Mouse (Mus musculus) limb, embryonic 14.5 days (tissue): ENCODE data around the gene 1700057G04Rik. TPM values are rescaled to one million over a fixed set of nuclear protein-coding genes. Genes with fewer than 3 reads are reported as not detected.

Source experiments
- ATAC-seq: fragments of 200-750 bp; cut with Nextera tagmentation; 2 replicates; pipeline ENCODE4 v1.8.0; 2017; ENCODE audit warnings: low read depth, moderate number of reproducible peaks, moderate TSS enrichment; ENCODE audit not compliant: low FRiP score
- DNase-seq: peaks from one replicate; pipeline ENCODE4 v3.0.0-alpha.2; 2015; ENCODE audit warnings: low spot score
- H3K27ac ChIP-seq: fragments of 300-500 bp; sonication (generic); replicated peaks from 2 replicates; pipeline ENCODE4 v1.5.1; 2014; ENCODE audit warnings: low read depth, mild to moderate bottlenecking, low read length, moderate library complexity, mixed read lengths
- H3K27me3 ChIP-seq: fragments of 300-500 bp; sonication (generic); 2 replicates; pipeline ENCODE4 v1.6.1; 2014; ENCODE audit warnings: low read length, mixed read lengths; ENCODE audit not compliant: control insufficient read depth, insufficient read depth
- H3K36me3 ChIP-seq: fragments of 300-500 bp; sonication (generic); 2 replicates; pipeline ENCODE4 v1.6.1; 2014; ENCODE audit warnings: mild to moderate bottlenecking, low read length, moderate library complexity, mixed read lengths; ENCODE audit not compliant: control insufficient read depth, insufficient read depth
- H3K4me1 ChIP-seq: fragments of 300-500 bp; sonication (generic); 2 replicates; pipeline ENCODE4 v1.6.1; 2014; ENCODE audit warnings: antibody characterized with exemption, low read length, mixed read lengths; ENCODE audit not compliant: control insufficient read depth, insufficient read depth
- H3K4me2 ChIP-seq: fragments of 300-500 bp; sonication (generic); replicated peaks from 2 replicates; pipeline ENCODE4 v1.6.1; 2014; ENCODE audit warnings: low read depth, mild to moderate bottlenecking, low read length, moderate library complexity; ENCODE audit not compliant: severe bottlenecking
- H3K4me3 ChIP-seq: fragments of 300-500 bp; sonication (generic); replicated peaks from 2 replicates; pipeline ENCODE4 v1.5.1; 2014; ENCODE audit warnings: low read length
- H3K9ac ChIP-seq: fragments of 300-500 bp; sonication (generic); 2 replicates; pipeline ENCODE4 v1.6.1; 2014; ENCODE audit warnings: mild to moderate bottlenecking, low read depth, low read length, moderate library complexity; ENCODE audit not compliant: severe bottlenecking
- H3K9me3 ChIP-seq: fragments of 300-500 bp; sonication (generic); 2 replicates; pipeline ENCODE4 v1.6.1; 2016; ENCODE audit warnings: low read length; ENCODE audit not compliant: control insufficient read depth
- POLR2A ChIP-seq: fragments of 200-500 bp; IDR thresholded peaks from 2 replicates; pipeline ENCODE4 v1.8.0; 2012; ENCODE audit warnings: inconsistent platforms, mild to moderate bottlenecking, moderate library complexity, borderline replicate concordance; ENCODE audit not compliant: insufficient read depth, insufficient read length; ENCODE audit errors: extremely low read depth
- WGBS: fragments of 180-500 bp; shearing (Covaris S2); extraction: QIAGEN DNeasy Blood & Tissue Kit; methylation state at CpG from one replicate; pipeline ENCODE4 v1.1.7; 2014; 5-methylcytosine and 5-hydroxymethylcytosine counted together
- polyA plus RNA-seq, 2 experiments: library from polyadenylated mRNA; depleted of rRNA in 1 of 2; stranded (reverse) in 1 of 2; unstranded in 1 of 2; fragments of >200 nt; fragmentation: Nextera tagmentation in 1 of 2; extraction: Ambion mirVana in 1 of 2; gene quantifications; 2 replicates each; pipeline versions ENCODE4 v1.2.1 to v1.2.3; 2012 to 2014

1700057G04Rik gene
- polyA plus RNA-seq, 2 experiments = not detected

- ATAC-seq (no peak), DNase-seq (no peak)
- H3K4me1 ChIP-seq = no peaks in the 10 kb centered on the region
- TF ChIP-seq POLR2A = no peak
- 93% methylated on average over 10 of the region's 10 CpGs for WGBS
- no peak overlapping the region for H3K4me3 ChIP-seq
- no peaks in the 10 kb centered on the region for H3K36me3 ChIP-seq
- H3K9ac ChIP-seq = no peak overlapping the region
- no peak overlapping the region for H3K4me2 ChIP-seq
- H3K9me3 ChIP-seq = no peaks in the 10 kb centered on the region
- H3K27me3 ChIP-seq = no peaks in the 10 kb centered on the region
- H3K27ac ChIP-seq = no peak overlapping the region
Measured at GRCm38 (mm10) chr9:92334845-92335244, 25.7 kb downstream of the 1700057G04Rik start.

GRCm38 (mm10) chr9:92335277-92335818, 26.2 kb downstream of the 1700057G04Rik start:
- Histone ChIP-seq H3K9me3 (no peaks in the 10 kb centered on the region), H3K27me3 (no peaks in the 10 kb centered on the region), H3K4me3 (no peak overlapping the region)

DNA sequence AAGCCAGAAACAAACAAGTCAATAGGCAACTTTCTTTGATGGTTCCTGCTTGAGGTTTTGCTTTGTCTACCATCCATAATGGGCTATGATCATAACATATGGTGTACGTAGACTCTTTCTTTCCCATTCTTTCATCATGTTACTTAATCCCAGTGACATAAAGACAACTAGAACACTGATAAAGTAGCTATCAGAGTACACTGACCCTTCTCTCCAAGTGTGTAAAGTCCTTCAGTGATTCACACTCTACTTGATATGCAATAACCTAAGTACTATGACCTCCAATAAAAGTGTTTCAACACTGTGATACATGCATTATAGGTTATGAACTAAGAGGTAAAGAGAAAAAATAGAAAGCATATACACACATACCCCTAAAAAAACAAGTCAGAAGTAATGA, 27.9 kb downstream of the 1700057G04Rik start:
- ATAC-seq (no peak), DNase-seq (no peak)
- Histone ChIP-seq H3K4me1 (no peaks in the 10 kb centered on the region; the same call in 1 of the 2 replicates), H3K9me3 (no peaks in the 10 kb centered on the region), H3K9ac (no peak overlapping the region), H3K4me3 (no peak overlapping the region), H3K27me3 (no peaks in the 10 kb centered on the region), H3K4me2 (no peak overlapping the region), H3K27ac (no peak overlapping the region), H3K36me3 (no peaks in the 10 kb centered on the region)
- WGBS = 94% methylated on average over 1 of the region's 1 CpGs
- no peak for TF ChIP-seq POLR2A

More at GRCm38 (mm10) chr9:92335277-92335818, 26.2 kb downstream of the 1700057G04Rik start:
- no peaks in the 10 kb centered on the region for H3K4me1 ChIP-seq
- 81% methylated on average over 6 of the region's 6 CpGs for WGBS
- no peak overlapping the region for H3K4me2 ChIP-seq
- no peaks in the 10 kb centered on the region for H3K36me3 ChIP-seq
- no peak overlapping the region for H3K27ac ChIP-seq
- DNase-seq (no peak), ATAC-seq (no peak)
- no peak overlapping the region for H3K9ac ChIP-seq
- TF ChIP-seq POLR2A = no peak

GRCm38 (mm10) chr9:92337661-92338060, 28.5 kb downstream of the 1700057G04Rik start:
- no peak overlapping the region for H3K9ac ChIP-seq
- no peak overlapping the region for H3K4me3 ChIP-seq
- WGBS = 68% methylated on average over 3 of the region's 3 CpGs
- H3K4me2 ChIP-seq = no peak overlapping the region
- DNase-seq (no peak), ATAC-seq (no peak)
- TF ChIP-seq POLR2A = no peak
- no peaks in the 10 kb centered on the region for H3K9me3 ChIP-seq
- H3K27me3 ChIP-seq = no peaks in the 10 kb centered on the region
- no peak overlapping the region for H3K27ac ChIP-seq
- H3K36me3 ChIP-seq = no peaks in the 10 kb centered on the region
- H3K4me1 ChIP-seq = no peaks in the 10 kb centered on the region; the same call in 1 of the 2 replicates

- 79% methylated on average over 1 of the region's 1 CpGs for WGBS
- Histone ChIP-seq H3K36me3 (no peaks in the 10 kb centered on the region), H3K9me3 (no peaks in the 10 kb centered on the region), H3K27ac (no peak overlapping the region), H3K4me3 (no peak overlapping the region), H3K4me1 (no peaks in the 10 kb centered on the region; the same call in 1 of the 2 replicates), H3K9ac (no peak overlapping the region), H3K27me3 (no peaks in the 10 kb centered on the region), H3K4me2 (no peak overlapping the region)
- ATAC-seq (no peak), DNase-seq (no peak)
- TF ChIP-seq POLR2A = no peak
Measured at GRCm38 (mm10) chr9:92338954-92339353, 29.8 kb downstream of the 1700057G04Rik start.
